Mouse (Mus musculus) ES-E14 (cell line): ENCODE measurements around the gene Ptpn22.

Experiments used
- HCFC1 ChIP-seq: IDR thresholded peaks from 2 replicates; pipeline ENCODE4 v1.6.1; 2012; ENCODE audit warnings: low read length, inconsistent platforms, borderline replicate concordance; ENCODE audit not compliant: insufficient read depth
- ZC3H11A ChIP-seq: IDR thresholded peaks from 2 replicates; pipeline ENCODE4 v1.6.1; 2012; ENCODE audit warnings: low read depth, mild to moderate bottlenecking, inconsistent platforms, low read length, borderline replicate concordance
- ZNF384 ChIP-seq: IDR thresholded peaks from 2 replicates; pipeline ENCODE4 v1.6.1; 2012; ENCODE audit warnings: low read depth, low read length, inconsistent platforms

DNA sequence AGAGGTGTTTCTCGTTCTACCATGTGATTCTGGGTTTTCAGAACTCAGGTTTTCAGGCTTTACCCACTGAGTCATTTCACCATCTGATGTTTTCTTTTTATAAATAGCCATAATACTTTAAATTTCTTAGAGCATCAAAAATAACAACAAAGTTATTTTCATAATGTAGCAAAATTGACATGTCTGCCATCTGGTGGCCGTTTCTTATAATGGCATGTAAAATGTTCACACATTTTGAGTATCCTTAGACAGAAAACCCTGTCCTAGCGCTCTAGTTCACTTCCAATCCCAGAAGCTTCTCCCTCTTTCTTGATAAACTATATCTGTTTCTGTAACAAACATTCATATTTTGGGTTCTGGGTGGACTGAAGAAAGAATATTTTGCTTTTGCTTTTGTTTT, 28.0 kb downstream of the Ptpn22 start:
- 0 out of 2 replicates have a peak, but pooled peaks have one; percentile 25 for TF ChIP-seq ZC3H11A
- TF ChIP-seq ZNF384, result no peak
- TF ChIP-seq HCFC1, result no peak
